Mouse (Mus musculus) frontal cortex, postnatal 25 days (tissue): Measurements from ENCODE around the gene Ets2.
A peak's percentile ranks its signal among the peaks of the same experiment; 100 is the strongest.
"Not testable (repeated sequence)": the region's sequence is repeated elsewhere in the genome, so short reads cannot be mapped to it uniquely, and the experiment has no call there.

Experiments used
- DNase-seq, 2 experiments: peaks; one replicate each; pipeline ENCODE4 v3.0.0; 2022; ENCODE audit warnings: low spot score in 2 of 2

Gene Ets2

DNA sequence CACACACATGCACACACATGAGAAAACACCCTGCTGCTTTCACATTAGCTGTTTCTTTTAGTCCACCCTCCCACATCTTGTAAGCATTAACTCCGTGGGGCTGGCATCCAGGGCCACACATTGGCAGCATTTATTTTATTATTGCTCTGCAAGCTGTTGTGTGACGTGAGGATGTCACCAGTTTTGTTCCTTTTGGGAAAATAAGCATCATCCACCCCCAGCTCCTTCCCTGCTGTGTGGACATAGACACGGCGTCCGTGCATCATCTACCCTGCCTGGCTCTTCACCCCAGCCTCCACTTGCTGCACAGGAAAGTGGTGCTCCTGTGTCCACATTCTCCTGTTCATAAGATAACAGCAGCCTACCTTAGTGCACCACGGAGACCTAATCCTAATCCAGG is 27.9 kb downstream of the Ets2 start:
- no peak for DNase-seq

- DNase-seq = no peak
Observed at GRCm38 (mm10) chr16:95734785-95735184, 32.9 kb downstream of the Ets2 start.

GRCm38 (mm10) chr16:95736059-95736458 is 34.2 kb downstream of the Ets2 start:
- no peak for DNase-seq

- DNase-seq = no peak
Observed at GRCm38 (mm10) chr16:95736470-95736869, 34.6 kb downstream of the Ets2 start.

DNA sequence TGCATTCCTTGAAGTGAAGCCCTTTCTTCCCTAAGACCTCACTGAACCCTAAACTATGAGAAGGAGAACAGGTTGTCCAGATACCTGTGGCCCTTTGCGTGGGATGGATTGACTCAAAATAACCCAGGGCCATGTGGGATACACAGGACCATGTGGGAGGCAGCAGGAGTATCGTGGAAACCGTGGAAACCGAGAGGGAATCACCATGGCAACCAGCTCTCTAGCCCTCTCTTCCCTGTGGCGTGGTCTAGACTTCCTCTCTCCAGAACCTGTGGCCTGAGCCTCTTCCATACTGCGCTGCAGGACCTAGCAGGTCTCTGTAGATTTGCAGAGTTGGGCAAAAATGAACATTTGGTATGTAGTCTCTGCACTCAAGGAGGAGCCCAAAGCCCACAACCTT is 37.6 kb downstream of the Ets2 start:
- DNase-seq = peak in 1 of 2 experiments; percentile 36

DNA sequence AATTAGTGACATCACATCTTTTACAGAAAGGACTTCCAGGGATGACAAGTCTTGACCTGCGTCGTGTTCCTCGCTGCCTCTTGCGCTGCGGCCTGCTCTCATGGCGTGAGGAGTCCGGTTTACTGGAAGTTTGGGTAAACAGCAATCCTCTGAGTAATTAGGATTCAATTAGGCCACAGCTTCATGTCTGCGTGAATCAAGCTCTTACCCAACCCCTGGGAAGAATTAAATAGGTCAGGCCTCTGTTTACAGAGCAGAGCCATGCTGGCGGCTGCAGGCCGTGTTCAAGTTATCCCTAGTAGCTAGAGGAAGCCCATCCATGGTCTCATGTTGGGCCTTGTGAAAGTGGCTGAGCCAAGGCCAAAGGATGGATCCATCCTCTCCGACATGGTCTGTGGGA is 39.5 kb downstream of the Ets2 start:
- no peak for DNase-seq

- DNase-seq = no peak
Observed at GRCm38 (mm10) chr16:95741915-95742739, 40.3 kb downstream of the Ets2 start.

DNA sequence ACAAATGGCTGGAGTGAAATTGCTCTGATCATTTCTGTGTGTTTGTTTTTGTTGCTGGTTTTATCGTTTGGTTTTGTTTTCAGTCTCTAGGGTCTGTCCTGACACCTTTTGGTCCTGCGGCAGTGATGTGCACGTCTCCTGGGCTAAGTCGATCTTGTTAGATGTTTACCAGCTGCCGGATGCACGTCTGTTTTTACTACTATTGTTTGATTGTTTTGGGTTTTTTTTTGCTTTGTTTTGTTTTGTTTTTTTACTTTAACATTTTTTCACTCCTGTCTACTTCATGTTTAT is 40.8 kb downstream of the Ets2 start:
- DNase-seq = no peak

DNA sequence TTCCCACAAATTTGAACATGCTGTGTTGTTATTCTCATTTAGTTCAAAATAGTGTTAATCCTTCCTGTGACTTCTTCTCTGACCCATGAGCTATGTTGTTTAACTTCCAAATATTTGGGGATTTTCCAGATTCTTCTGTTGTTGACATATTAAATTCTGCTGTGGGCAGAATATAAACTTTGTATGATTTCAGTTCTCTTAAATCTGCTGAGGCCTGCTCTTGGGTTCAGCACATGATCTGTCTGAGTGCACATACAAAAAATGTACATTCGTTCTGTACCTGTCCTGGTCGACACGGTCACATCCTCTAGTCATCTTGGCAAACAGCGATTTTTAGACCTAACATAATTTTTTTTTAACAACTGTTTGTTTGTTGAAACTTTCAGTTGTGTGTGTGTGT is 41.2 kb downstream of the Ets2 start:
- no peak for DNase-seq

GRCm38 (mm10) chr16:95744771-95745170 is 42.9 kb downstream of the Ets2 start:
- DNase-seq = no peak

- DNase-seq = no peak
Observed at GRCm38 (mm10) chr16:95745685-95746084, 43.8 kb downstream of the Ets2 start.

DNA sequence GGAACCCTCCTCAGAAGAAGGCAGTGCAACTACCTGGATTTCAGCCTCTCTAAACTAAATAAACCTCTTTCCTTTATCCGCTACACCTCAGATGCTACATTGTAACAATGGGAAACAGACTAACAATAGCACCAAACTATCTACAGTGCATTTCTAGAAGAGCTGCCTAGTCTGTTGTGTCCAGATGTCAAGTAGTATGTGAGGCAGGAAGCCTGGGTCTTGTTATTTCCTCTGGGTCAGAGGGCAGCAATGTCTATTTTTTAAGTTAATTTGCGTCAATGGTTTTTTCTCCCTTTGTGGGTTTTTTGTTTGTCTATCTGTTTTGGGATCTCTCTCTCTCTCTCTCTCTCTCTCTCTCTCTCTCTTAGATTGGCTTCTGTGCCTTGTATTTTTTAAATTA is 44.7 kb downstream of the Ets2 start:
- DNase-seq = no peak

DNA sequence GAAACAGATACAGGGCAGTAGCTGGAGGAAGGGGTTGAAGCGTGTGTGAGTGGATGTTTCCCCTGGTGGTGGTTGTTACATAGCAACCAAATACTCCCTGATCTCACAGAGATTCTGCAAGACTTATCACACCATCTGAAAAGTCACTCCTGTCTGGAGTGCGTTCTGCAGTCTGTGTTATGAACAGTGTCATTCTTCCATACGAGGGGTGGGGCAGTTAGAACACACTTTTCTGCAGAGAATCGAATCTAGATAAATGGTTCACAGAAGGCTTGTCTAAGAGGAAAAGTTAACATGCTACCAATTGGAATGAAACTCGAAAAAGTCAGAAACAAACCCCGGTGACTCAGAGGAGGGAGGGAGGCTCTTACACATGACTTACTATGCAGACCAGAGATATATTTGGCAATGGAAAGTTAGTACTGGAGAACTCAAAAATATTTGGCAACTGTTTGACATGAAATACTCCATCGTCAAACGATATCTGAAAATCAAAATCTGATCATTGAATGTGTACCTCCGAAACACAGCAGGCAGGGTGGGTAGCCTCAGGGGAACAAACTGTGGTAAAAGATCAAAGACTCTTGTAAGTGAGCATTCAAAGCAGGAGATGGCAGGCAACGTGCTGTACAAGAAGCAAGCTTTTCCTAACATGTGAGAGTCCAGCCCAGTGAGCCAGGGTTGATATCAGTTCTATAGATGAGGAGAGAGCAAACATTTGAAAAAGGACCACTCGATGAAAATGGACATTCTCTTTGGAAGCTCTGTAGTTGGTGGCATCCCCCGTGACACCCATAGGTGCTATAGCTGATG is 47.6 kb downstream of the Ets2 start:
- no peak for DNase-seq

- no peak for DNase-seq
Observed at GRCm38 (mm10) chr16:95750211-95750629, 48.3 kb downstream of the Ets2 start.

DNA sequence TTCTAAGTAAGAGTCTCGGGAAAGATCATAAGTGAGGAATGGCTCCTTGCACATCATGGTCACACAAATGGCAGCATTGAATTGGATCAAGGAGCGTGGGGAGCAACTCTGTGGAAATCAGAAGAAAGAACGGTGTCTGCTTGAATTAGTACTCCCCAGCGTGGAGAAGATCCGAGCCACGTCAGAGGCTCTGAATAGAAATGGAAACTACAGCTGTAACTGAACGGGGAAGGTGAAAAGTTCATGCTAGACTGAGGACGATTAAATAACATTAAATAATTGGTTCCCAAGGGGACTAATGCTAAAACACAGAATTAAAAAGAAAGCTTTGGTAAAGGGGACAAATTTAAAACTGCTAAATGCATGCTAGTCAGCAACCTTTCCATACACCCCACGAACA is 50.6 kb downstream of the Ets2 start:
- DNase-seq = no peak

DNA sequence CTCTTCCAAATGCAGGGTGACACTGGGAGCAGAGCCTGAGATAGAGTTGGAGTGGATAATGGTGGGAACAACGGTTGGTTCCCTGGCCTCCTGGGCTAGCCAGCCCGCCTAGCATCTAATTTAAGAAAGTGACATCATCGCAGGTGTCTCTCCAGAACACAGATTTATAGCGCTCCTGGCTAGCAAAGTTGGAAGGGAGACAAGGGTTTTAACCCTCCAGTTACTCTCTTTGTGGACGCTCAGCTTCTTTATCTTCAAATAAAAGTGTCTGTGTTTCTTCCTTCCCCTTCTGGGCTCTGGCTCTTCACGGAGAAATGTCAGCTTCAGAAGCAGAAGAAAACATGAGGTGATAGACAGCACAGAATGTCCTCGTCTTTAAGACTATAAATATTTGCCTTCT is 51.4 kb downstream of the Ets2 start:
- DNase-seq = no peak

DNA sequence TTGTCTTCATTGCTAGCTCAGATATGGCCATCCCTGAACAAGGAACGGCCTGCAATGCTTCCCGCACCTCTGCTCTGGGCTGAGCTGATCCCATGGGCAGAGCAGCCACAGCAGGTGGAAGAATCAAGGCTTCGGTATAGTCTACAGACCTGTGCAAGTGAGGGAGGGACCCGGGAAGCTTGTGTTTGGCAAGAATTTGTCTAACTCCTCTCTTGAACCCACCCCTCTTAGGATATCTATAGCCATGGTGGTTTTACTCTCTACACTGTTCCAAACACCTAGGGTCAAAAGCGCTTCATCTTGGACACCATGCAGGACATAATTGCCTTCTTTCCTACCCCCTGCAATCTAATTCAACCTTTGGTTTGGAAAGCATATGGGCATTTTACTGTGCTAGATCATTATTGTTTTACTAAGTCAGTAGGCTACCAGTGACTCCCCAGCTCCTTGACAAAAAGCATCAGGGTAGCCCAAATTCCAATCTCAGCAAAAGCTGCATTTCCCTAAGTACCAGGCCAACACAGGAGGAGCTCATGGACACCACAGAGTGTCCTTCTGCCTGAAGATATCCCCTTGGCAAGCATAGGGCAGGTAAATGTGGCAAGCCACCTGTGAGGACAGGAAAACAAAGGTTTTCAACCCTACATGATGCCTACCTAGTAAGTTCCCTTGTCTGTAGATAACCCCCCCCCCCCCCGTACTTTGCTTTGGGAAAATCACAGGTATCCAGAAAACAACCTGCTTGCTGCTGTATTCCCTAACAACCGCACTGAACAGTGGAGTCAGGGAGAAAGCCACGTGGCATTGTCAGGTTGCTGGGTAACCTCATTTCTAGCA is 57.5 kb downstream of the Ets2 start:
- DNase-seq = no peak

DNA sequence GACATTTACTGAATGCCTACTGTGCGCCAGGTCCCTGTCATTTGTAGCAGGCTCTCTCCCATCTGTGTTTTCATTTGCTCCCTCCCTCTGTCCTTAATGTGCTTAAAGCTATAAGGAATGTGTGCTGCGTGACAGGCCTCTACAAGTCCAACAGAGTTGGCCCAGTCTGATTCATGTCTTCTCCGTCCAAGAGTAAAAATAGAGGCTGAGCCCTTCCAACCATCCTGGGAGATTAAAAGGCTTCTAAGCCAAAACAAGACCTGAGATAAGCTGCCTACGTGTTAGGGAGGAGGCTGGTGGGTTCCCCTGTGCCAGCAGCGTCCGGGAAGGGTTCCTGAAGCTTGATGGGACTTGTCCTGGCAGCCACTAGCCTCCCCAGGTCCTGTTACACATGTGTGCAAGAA is 58.1 kb downstream of the Ets2 start:
- DNase-seq = no peak

DNA sequence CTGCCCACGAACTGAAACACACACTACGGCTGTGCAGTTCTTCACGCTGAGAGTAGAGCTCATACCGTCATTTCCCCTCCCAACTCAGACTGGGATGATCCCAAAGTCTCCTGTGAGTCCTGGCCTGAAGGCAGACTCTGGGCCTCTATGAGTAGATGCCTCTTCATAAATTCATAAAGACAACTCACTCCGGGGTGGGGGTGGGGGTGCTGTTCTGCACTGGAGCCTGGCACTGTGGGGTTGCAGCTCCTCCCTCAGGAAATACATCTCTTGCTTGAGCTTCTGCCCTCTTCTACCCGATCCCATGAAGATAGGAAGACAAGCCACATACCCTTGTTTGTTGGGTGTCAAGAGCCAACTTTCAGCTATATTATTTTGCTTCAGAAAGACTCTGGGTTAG is 59.9 kb downstream of the Ets2 start:
- DNase-seq = no peak

- no peak for DNase-seq
Observed at GRCm38 (mm10) chr16:95763201-95763600, 61.3 kb downstream of the Ets2 start.

- not testable (repeated sequence) for DNase-seq
Observed at GRCm38 (mm10) chr16:95764041-95764440, 62.2 kb downstream of the Ets2 start.

DNA sequence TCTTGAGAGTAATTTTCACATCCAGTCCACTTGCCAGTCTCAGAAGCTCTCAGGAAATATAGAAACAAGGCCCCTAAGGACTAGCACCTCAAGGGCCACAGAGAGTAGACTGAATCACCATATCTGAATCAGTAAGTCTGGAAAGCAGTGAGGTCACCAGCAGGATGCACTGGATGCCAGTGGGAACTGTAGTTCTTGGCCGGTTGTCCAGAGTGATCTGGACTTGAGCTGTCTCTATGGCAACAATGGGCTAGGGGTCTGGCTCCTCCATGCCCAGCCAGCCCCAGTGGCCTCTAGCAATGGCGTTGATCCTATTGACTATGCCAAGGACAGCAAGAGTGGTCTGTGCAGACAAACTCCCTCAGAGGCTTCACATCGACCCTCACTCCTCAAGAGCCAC is 64.3 kb downstream of the Ets2 start:
- DNase-seq = no peak
